Mouse (Mus musculus) midbrain, embryonic 15.5 days (tissue): ENCODE measurements at regions not wholly inside any gene's neighbourhood (a gene's known extent, or its start where the extent isn't known, plus 50 kb on each side); places are given as distances from the start of the nearest gene placed in this dataset.
A peak's percentile ranks its signal among the peaks of the same experiment; 100 is the strongest.

Experiments
- ATAC-seq: fragments of 200-750 bp; cut with Nextera tagmentation; replicated peaks from 2 replicates; pipeline ENCODE4 v1.8.0; 2017; ENCODE audit warnings: moderate TSS enrichment
- H3K27ac ChIP-seq: fragments of 300-500 bp; sonication (generic); 2 replicates; pipeline ENCODE4 v1.5.1; 2015; ENCODE audit warnings: mild to moderate bottlenecking, inconsistent platforms
- H3K27me3 ChIP-seq: fragments of 300-500 bp; sonication (generic); replicated peaks from 2 replicates; pipeline ENCODE4 v1.6.1; 2015; ENCODE audit warnings: inconsistent platforms
- H3K36me3 ChIP-seq: fragments of 300-500 bp; sonication (generic); replicated peaks from 2 replicates; pipeline ENCODE4 v1.6.1; 2015; ENCODE audit warnings: inconsistent platforms
- H3K4me1 ChIP-seq: fragments of 300-500 bp; sonication (generic); 2 replicates; pipeline ENCODE4 v1.6.1; 2015; ENCODE audit warnings: inconsistent platforms
- H3K4me2 ChIP-seq: fragments of 300-500 bp; sonication (generic); 2 replicates; pipeline ENCODE4 v1.6.1; 2015; ENCODE audit warnings: inconsistent platforms, mild to moderate bottlenecking, moderate library complexity
- H3K4me3 ChIP-seq: fragments of 300-500 bp; sonication (generic); 2 replicates; pipeline ENCODE4 v1.5.1; 2015; ENCODE audit warnings: mild to moderate bottlenecking, inconsistent platforms
- H3K9ac ChIP-seq: fragments of 300-500 bp; sonication (generic); 2 replicates; pipeline ENCODE4 v1.6.1; 2015; ENCODE audit warnings: mild to moderate bottlenecking, inconsistent platforms
- H3K9me3 ChIP-seq: fragments of 300-500 bp; sonication (generic); 2 replicates; pipeline ENCODE4 v1.6.1; 2016; ENCODE audit warnings: inconsistent platforms
- WGBS: fragments of 180-500 bp; shearing (Covaris S2); methylation state at CpG from one replicate; pipeline ENCODE4 v1.1.7; 2015; ENCODE audit warnings: mixed read lengths; 5-methylcytosine and 5-hydroxymethylcytosine counted together

DNA sequence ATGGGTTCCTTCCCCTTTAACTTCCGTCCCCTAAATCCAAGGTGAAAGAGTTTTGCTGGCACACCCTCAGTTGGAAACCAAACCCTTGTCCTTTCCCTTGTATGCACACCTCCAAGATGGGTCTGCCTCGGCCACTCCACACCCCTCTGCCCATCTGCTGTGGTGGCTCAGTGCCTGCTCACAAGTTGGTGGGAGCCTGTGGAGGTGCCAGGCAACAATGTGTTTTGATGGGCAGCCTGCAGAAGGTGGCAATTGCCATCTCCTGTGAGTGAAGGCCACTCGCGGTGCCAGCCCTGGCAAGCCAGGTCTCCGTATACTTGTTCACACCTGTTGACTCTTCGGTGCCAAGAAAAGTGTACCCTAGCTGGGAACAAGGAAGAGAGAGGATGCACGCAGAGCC, 344.8 kb downstream of the Rps6kc1 start:
- WGBS = 89% methylated on average over 7 of the region's 7 CpGs
- H3K9ac ChIP-seq = no peak overlapping the region
- no peaks in the 10 kb centered on the region for H3K4me1 ChIP-seq

DNA sequence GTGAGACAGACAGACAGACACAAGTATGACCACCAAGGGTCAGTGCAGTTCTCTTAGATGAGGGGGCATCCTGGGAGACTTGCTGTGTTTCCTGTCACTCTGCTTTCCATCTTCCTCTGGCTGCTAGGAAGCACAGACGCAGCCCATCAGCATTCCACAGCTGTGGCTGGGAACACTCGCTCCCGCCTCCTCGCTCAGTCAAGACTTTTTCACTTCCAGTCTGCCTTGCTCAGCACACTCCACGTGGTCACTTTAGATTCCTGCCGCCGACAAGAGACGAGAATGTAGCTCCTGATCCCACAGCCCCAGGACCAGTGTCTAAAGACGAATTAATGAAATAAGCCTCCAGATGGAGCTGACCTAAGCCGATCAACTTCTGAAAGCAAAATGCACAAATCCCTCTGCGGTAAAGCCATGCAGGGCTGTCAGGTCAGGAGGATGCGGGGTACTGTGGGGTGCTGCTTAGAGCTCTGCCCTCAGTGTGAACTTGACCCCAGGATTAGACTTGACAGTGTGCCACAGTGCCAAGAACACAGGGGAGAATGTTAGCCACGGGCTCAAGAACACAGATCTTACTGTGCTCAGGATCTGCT, 348.6 kb downstream of the Rps6kc1 start:
- no peak overlapping the region for H3K27ac ChIP-seq
- no peak overlapping the region for H3K9ac ChIP-seq
- no peaks in the 10 kb centered on the region for H3K27me3 ChIP-seq
- no peaks in the 10 kb centered on the region for H3K9me3 ChIP-seq
- no peak overlapping the region for H3K4me2 ChIP-seq
- H3K4me1 ChIP-seq = no peaks in the 10 kb centered on the region
- no peaks in the 10 kb centered on the region for H3K36me3 ChIP-seq
- 21% methylated on average over 13 of the region's 13 CpGs for WGBS
- ATAC-seq = no peak; the same call in 1 of the 2 replicates
- no peak overlapping the region for H3K4me3 ChIP-seq

More for the DNA sequence above, 344.8 kb downstream of the Rps6kc1 start:
- Histone ChIP-seq H3K4me2 (no peak overlapping the region), H3K9me3 (no peaks in the 10 kb centered on the region), H3K36me3 (no peaks in the 10 kb centered on the region), H3K27ac (no peak overlapping the region), H3K4me3 (no peak overlapping the region), H3K27me3 (no peaks in the 10 kb centered on the region)
- no peak for ATAC-seq

DNA sequence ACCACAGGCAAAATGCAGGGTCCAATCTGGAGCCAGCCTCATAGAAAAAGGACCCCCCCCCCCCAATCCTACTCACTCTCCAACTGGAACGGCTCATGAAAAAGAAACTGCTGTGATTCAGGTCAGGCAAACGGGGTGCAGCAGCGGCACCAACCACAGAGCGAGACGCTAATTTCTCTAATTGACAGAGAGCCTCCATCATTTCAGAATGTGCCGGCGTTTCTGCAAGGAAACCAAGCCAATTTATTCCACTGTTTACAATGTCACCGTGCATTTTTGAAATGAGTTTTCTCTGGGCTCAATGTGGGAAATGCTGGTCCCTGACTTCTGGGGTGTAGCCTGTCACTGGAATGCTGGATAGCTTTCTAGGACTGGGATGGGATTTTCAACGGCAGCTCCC, 351.5 kb downstream of the Rps6kc1 start:
- Histone ChIP-seq H3K4me2 (no peak overlapping the region), H3K27me3 (no peaks in the 10 kb centered on the region), H3K27ac (no peak overlapping the region), H3K9ac (no peak overlapping the region), H3K4me1 (no peaks in the 10 kb centered on the region), H3K36me3 (no peaks in the 10 kb centered on the region), H3K4me3 (no peak overlapping the region), H3K9me3 (no peaks in the 10 kb centered on the region)
- 64% methylated on average over 9 of the region's 9 CpGs for WGBS
- ATAC-seq = no peak

DNA sequence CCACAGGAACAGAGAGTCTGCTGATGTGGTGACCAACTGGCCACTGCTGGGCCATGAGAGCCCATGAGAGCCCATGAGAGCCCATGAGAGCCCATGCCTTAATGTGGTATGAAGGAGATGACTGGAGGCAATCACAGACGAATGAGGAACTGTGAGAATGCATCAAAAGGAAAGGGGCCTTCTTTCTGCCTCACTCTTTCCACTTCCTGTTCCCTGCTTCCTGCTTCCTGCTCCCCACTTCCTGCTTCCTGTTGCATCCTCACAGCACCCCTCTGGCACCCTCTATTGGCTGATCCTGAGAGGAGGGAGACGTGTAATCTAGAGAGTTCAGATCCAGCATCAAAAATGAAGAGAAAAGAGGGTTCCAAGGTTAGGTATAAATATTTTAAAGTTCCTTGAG, 369.7 kb downstream of the Rps6kc1 start:
- H3K27me3 ChIP-seq = no peaks in the 10 kb centered on the region
- WGBS = 50% methylated on average over 2 of the region's 2 CpGs
- H3K4me1 ChIP-seq = no peaks in the 10 kb centered on the region
- H3K4me3 ChIP-seq = no peak overlapping the region
- no peak for ATAC-seq
- H3K4me2 ChIP-seq = no peak overlapping the region
- H3K9me3 ChIP-seq = no peaks in the 10 kb centered on the region
- H3K27ac ChIP-seq = no peak overlapping the region
- H3K36me3 ChIP-seq = no peaks in the 10 kb centered on the region
- no peak overlapping the region for H3K9ac ChIP-seq

DNA sequence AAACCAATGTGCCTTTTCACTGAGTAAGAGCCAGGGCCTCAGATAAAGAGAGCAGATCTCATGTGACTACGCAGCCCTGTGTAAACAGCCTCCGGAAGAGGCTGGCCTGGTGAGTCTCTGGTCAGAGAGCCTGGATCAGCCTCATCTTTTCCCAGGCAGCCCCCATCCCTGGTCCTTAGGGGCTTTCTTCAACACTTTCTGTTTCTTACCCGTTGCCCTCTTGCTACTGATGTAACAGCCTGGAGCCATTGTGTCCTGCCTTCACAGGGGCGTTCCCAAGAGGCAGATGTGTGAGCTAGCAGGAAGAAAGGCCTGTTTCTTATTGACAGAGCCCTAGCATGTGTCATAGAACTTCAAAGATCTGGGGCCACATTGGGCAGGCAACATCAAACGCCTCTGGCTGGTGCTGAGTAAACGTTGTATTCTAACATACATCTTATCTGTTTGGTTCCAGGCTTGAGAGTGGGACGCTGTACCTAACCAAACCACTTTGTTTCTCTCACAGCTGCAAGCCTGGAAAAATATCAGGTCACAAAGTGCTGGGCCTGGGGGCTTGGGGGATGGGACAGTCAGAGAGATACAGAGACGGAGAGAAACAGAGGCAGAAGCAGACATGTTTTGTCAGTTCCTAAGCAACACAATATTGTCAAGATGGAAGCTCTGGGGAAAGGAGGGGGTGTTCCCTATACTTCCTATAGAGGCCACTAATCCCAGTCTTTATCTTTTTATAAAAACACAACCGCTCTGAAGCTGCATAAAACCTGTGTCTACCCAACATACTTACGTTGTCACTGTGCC, 362.6 kb upstream of the Prox1 start:
- Histone ChIP-seq H3K9me3 (no peaks in the 10 kb centered on the region), H3K36me3 (no peaks in the 10 kb centered on the region), H3K4me3 (no peak overlapping the region), H3K27ac (no peak overlapping the region), H3K4me2 (no peak overlapping the region), H3K4me1 (peaks cover 11% of the 10 kb centered on the region), H3K27me3 (no peaks in the 10 kb centered on the region), H3K9ac (no peak overlapping the region)
- WGBS = 16% methylated on average over 10 of the region's 10 CpGs
- ATAC-seq = 0 out of 2 replicates have a peak, but pooled peaks have one; percentile 37

DNA sequence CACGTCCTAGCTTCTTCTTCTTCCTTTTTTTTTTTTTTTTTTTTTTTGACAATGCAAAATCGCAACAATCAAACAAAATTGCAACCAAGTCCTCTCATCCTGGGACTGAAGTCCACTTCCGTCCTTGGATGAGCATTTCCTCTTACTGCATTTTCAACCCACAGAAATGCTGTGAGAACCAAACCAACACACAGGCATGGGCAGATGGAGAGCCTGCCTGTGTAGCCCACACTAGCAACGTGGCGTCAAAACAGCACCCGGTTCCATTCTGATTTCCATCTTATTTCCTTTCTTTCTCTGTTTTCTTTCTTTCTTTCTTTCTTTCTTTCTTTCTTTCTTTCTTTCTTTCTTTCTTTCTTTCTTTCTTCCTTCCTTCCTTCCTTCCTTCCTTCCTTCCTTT, 360.7 kb upstream of the Prox1 start:
- 94% methylated on average over 6 of the region's 6 CpGs for WGBS
- no peaks in the 10 kb centered on the region for H3K9me3 ChIP-seq
- no peak overlapping the region for H3K4me3 ChIP-seq
- H3K36me3 ChIP-seq = no peaks in the 10 kb centered on the region
- H3K9ac ChIP-seq = no peak overlapping the region
- H3K27me3 ChIP-seq = no peaks in the 10 kb centered on the region
- peaks cover 11% of the 10 kb centered on the region for H3K4me1 ChIP-seq
- no peak for ATAC-seq
- H3K4me2 ChIP-seq = no peak overlapping the region
- H3K27ac ChIP-seq = no peak overlapping the region

DNA sequence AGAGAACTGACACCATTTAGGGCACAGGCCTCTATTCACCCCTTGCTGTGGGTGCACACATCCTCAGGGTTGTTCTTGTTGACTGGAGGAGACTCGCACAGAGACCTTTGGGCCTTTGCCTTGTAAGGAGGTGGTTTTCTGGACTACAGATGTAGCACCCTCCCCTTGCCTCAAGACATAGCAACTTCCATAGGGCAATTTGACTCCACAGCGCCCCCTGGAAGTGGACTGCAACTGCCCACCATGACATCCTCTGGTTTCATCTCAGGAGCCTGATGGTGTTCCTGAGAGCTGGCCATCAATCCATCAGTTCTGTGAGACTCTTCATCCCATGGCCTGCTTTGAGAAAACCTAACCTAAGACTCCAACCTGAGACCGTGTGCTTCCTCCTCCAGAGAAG, 359.6 kb upstream of the Prox1 start:
- no peaks in the 10 kb centered on the region for H3K36me3 ChIP-seq
- WGBS = 78% methylated on average over 3 of the region's 3 CpGs
- no peak overlapping the region for H3K4me3 ChIP-seq
- ATAC-seq = no peak
- no peaks in the 10 kb centered on the region for H3K27me3 ChIP-seq
- peaks cover 11% of the 10 kb centered on the region for H3K4me1 ChIP-seq
- H3K4me2 ChIP-seq = no peak overlapping the region
- no peak overlapping the region for H3K27ac ChIP-seq
- no peaks in the 10 kb centered on the region for H3K9me3 ChIP-seq
- no peak overlapping the region for H3K9ac ChIP-seq

DNA sequence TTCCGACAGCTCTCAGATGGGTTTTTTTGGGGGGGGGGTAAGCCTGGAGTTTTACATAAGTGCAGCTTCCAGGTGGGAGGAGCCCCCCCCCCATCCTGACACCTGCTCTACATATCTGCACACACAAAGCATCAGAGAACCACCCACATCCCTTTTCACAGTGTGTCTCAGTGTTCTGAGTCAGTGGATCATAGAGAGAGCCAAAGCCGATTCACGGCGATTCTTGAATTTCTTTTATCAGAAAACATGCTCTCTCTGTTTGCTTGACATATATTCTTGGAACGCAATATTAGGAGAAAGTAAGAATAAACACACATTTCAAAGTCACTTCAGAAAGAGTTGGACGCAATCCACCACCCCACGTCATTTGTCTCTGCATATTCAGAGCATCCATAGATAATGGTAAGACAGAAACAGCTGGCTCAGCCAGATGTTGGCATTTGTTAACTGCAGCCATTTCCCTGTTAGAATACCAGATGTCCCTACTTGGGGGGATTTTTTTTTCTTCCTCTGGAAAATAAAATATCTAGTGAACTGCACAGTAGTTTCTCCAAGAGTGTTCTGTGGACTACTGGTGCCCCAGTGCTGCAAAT, 357.1 kb upstream of the Prox1 start:
- no peak for ATAC-seq
- Histone ChIP-seq H3K4me1 (peaks cover 2% of the 10 kb centered on the region; the same call in 1 of the 2 replicates), H3K27me3 (no peaks in the 10 kb centered on the region), H3K9ac (no peak overlapping the region), H3K4me2 (no peak overlapping the region), H3K27ac (no peak overlapping the region), H3K4me3 (no peak overlapping the region), H3K36me3 (no peaks in the 10 kb centered on the region), H3K9me3 (no peaks in the 10 kb centered on the region)
- WGBS = 71% methylated on average over 7 of the region's 7 CpGs

DNA sequence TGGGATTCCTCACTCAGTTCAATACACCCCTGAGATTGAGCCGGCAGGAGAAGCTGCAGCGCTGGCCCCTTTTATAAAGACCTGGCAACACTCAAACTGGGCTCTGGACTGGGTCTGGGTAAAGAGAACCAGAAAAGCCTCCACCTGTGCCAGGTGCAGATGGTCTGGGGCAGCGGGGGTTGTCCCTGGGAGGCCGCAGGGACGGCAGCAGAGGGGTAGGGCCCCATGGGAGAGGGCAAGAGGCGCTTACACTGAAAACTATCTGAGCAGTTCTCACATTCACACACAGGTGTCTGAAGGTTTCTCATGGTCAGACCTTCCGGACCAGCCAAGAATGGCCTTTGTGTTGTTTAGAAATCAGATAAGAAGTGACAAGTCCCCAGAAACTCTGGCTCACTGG, 356.1 kb upstream of the Prox1 start:
- Histone ChIP-seq H3K9ac (no peak overlapping the region), H3K4me3 (no peak overlapping the region), H3K36me3 (no peaks in the 10 kb centered on the region), H3K4me2 (no peak overlapping the region), H3K27ac (no peak overlapping the region), H3K9me3 (no peaks in the 10 kb centered on the region), H3K27me3 (no peaks in the 10 kb centered on the region), H3K4me1 (no peaks in the 10 kb centered on the region)
- 26% methylated on average over 7 of the region's 7 CpGs for WGBS
- ATAC-seq = no peak

DNA sequence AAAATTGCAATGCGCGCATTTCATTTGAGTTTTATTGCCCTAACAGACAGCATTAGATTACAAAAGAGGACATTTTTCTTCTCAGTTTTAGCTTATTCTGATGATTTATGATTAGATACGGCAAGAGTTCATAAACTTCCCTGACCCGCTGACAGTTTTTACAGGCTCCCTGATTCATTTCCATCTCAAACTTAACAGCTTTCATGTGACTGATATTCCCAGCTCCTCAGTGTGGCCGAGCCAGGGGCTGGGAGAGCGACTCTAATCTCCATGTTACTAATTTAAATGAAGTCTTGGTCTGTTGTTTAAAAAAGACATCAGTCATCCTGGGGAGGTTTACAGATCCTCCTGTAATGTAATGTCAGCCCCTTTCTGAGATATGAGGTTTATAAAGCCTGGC, 355.5 kb upstream of the Prox1 start:
- WGBS = 70% methylated on average over 6 of the region's 6 CpGs
- H3K36me3 ChIP-seq = no peaks in the 10 kb centered on the region
- H3K4me3 ChIP-seq = no peak overlapping the region
- no peak overlapping the region for H3K9ac ChIP-seq
- no peak overlapping the region for H3K4me2 ChIP-seq
- H3K27me3 ChIP-seq = no peaks in the 10 kb centered on the region
- no peaks in the 10 kb centered on the region for H3K4me1 ChIP-seq
- H3K27ac ChIP-seq = no peak overlapping the region
- H3K9me3 ChIP-seq = no peaks in the 10 kb centered on the region
- no peak for ATAC-seq

DNA sequence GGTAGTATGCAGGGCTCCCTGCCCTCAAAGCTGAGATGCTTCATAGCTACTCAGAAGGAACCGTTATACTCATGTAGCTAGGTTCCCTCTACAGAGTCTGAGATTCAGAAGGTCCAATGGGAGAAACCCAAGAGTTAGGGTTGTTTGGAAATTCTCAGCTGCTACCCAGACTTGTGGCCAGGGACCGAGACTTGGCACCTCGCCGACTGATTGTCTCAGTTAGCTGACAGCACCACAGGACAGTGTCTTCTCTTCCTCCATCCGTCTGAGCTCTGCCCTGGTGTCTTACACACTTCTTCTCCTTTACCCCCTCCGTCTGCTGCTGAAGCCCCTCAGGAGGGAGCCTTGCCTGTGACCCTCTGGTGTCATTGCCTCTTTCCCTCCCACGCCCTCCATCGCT, 329.6 kb upstream of the Prox1 start:
- no peaks in the 10 kb centered on the region for H3K4me1 ChIP-seq
- WGBS = 92% methylated on average over 8 of the region's 8 CpGs
- H3K9me3 ChIP-seq = no peaks in the 10 kb centered on the region
- no peak for ATAC-seq
- H3K27ac ChIP-seq = no peak overlapping the region
- H3K27me3 ChIP-seq = no peaks in the 10 kb centered on the region
- H3K9ac ChIP-seq = no peak overlapping the region
- no peak overlapping the region for H3K4me2 ChIP-seq
- no peaks in the 10 kb centered on the region for H3K36me3 ChIP-seq
- no peak overlapping the region for H3K4me3 ChIP-seq

DNA sequence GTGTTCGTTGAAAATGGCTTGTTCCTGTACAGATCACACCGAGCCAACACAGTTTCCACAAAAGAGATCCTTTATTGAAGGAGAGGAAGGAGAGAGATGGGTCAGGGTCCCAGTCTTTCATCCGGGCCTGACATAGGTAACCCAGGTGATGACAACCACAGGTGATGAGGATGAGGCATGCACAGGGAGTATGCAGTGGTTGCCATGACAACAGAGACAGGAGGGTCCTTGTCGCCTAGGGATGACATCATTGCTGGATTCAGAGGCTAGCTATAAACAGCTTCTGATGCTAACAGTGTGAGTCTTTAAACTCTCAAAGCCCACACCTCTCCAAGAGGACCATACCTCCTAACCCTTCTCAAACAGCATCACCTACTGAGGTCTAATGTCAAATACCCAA, 327.0 kb upstream of the Prox1 start:
- H3K27ac ChIP-seq = no peak overlapping the region
- no peak for ATAC-seq
- H3K4me3 ChIP-seq = no peak overlapping the region
- H3K4me2 ChIP-seq = no peak overlapping the region
- 83% methylated on average over 4 of the region's 4 CpGs for WGBS
- H3K27me3 ChIP-seq = no peaks in the 10 kb centered on the region
- H3K4me1 ChIP-seq = no peaks in the 10 kb centered on the region
- H3K9me3 ChIP-seq = no peaks in the 10 kb centered on the region
- H3K9ac ChIP-seq = no peak overlapping the region
- H3K36me3 ChIP-seq = no peaks in the 10 kb centered on the region
